Mouse (Mus musculus) embryo, embryonic 10.5 days (tissue): Measurements from ENCODE around the gene Srpx2.

Source experiments
- DNase-seq: peaks from one replicate; pipeline ENCODE4 v3.0.0-alpha.2; 2015; ENCODE audit warnings: low spot score

The Srpx2 gene

GRCm38 (mm10) chrX:133908261-133908660 lies at the start of gene Srpx2:
Gene Srpx2, plus strand, starts transcription at chrX:133908426.
- DNase-seq, result no peak

GRCm38 (mm10) chrX:133869743-133870142 lies 38.5 kb upstream of the Srpx2 start:
- DNase-seq, result no peak

- DNase-seq, result no peak
These were observed 20.9 kb upstream of the Srpx2 start for GRCm38 (mm10) chrX:133887308-133887707.

GRCm38 (mm10) chrX:133888111-133888510 lies 20.1 kb upstream of the Srpx2 start:
- no peak for DNase-seq

GRCm38 (mm10) chrX:133898014-133898542 lies 10.1 kb upstream of the Srpx2 start, which contains the start of gene Tspan6:
Gene Tspan6, minus strand, starts transcription at chrX:133898429.
- DNase-seq, result peak; percentile 90

- DNase-seq, result no peak
These were observed 3.3 kb downstream of the Srpx2 start for GRCm38 (mm10) chrX:133911397-133912103.

GRCm38 (mm10) chrX:133913006-133913405 lies 4.8 kb downstream of the Srpx2 start:
- no peak for DNase-seq

- DNase-seq, result no peak
These were observed 6.0 kb downstream of the Srpx2 start for GRCm38 (mm10) chrX:133914219-133914618.

GRCm38 (mm10) chrX:133921187-133921586 lies 13.0 kb downstream of the Srpx2 start:
- no peak for DNase-seq

GRCm38 (mm10) chrX:133926760-133927159 lies 18.5 kb downstream of the Srpx2 start:
- no peak for DNase-seq

GRCm38 (mm10) chrX:133931302-133932013 lies 23.2 kb downstream of the Srpx2 start:
- DNase-seq, result peak; percentile 55

GRCm38 (mm10) chrX:133936605-133937225 lies 28.5 kb downstream of the Srpx2 start:
- DNase-seq, result no peak

GRCm38 (mm10) chrX:133939561-133939960 lies 31.3 kb downstream of the Srpx2 start:
- no peak for DNase-seq

GRCm38 (mm10) chrX:133947427-133947826 lies 39.2 kb downstream of the Srpx2 start:
- peak; percentile 68 for DNase-seq

- DNase-seq, result no peak
These were observed 46.4 kb downstream of the Srpx2 start for GRCm38 (mm10) chrX:133954661-133955060.

GRCm38 (mm10) chrX:133960617-133961016 lies 52.4 kb downstream of the Srpx2 start:
- no peak for DNase-seq

- DNase-seq, result no peak
These were observed 56.4 kb downstream of the Srpx2 start for GRCm38 (mm10) chrX:133964615-133965014.

GRCm38 (mm10) chrX:133981231-133982002 lies 73.2 kb downstream of the Srpx2 start, which contains the start of gene Sytl4:
Gene Sytl4, minus strand, starts transcription at chrX:133981812.
- DNase-seq, result peak; percentile 63
